ENCODE assay signal across 8 mouse cellular contexts in the genomic region with DNA sequence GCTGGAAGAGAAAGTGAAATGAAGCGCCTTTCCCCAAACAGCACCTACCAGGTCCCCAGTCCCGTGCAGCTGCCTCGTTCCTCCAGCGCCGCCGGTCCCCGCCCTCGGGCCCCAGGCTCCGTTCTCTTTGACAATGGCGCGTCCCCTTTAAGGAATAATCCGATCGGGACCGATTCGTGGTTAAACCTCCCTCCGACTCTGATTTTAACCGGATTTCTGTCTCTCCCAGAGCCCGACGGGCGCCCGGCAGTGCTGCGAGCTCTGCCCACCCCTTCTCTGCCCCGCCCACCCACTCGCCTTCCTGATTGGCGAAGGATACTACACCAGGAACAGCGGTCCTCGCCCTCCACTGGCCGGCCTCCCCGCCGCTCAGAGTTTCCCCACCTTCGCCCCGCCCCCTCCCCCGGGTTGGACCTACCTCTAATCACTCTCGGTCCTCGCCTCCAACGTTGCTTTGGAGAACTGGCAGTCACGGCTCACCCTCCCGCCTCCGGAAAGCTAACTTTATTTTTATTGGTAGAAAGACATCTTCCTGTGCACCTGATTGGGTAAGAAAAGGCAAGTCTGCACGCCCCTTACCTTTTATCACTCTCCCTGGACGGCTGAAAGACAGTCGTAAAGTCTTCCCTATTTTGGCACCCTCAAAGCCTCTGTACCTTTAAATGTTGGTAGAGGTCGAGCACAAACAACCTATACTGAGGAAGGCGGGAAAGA. TPM values are rescaled to one million over a fixed set of nuclear protein-coding genes. Genes with fewer than 3 reads are reported as not detected.
DNase-seq lines count a peak whose midpoint lies in the region; ATAC-seq and TF ChIP-seq lines count a peak whose summit lies in the region.

TSS of gene Fryl (minus strand) at position 268 of the 714 bp plus-strand sequence.

- intact Hi-C loops in heart, postnatal 36 days (cut with DNase I), result loop anchor here (5.0 kb wide), 1 partner anchor 34 kb away; no protein-coding TSS in a partner anchor

- H3K4me1 ChIP-seq in G1E (ENCODE audit: insufficient read depth, low read depth, low read length), result peaks cover 64% of the 10 kb centered on the region
- H3K4me1 ChIP-seq in forebrain, embryonic 16.5 days (replicated peaks; ENCODE audit: control insufficient read depth, insufficient read depth, low read length), result peaks cover 17% of the 10 kb centered on the region
- no peaks in the 10 kb centered on the region for H3K4me1 ChIP-seq in lung, embryonic 14.5 days (ENCODE audit: insufficient read depth)
- H3K4me1 ChIP-seq in olfactory bulb, adult 2 months (ENCODE audit: control insufficient read depth, insufficient read depth, low read length), result peaks cover 2% of the 10 kb centered on the region
- H3K4me1 ChIP-seq in thymus, adult 2 months (replicated peaks; ENCODE audit: control insufficient read depth, insufficient read depth, low read length), result peaks cover 9% of the 10 kb centered on the region

- peak; percentile 97 for DNase-seq in G1E (ENCODE audit: low spot score)
- peak; percentile 91 to 95 for DNase-seq in cerebellum, adult 18-20 months
- DNase-seq in heart, postnatal 36 days, result peak; percentile 87 to 88
- peak; percentile 90 to 97 for DNase-seq in layer of hippocampus, adult 2 months (ENCODE audit: low spot score in 2 of 2)
- peak; percentile 96 for DNase-seq in lung, embryonic 14.5 days
- peak; percentile 92 for DNase-seq in thymus, adult 2 months

- H3K9ac ChIP-seq in forebrain, embryonic 16.5 days (replicated peaks; ENCODE audit: low read depth, low read length), result peak within 1 kb of the TSS; percentile 88
- peak within 1 kb of the TSS; percentile 79 for H3K9ac ChIP-seq in lung, embryonic 14.5 days

- H3K36me3 ChIP-seq in G1E (replicated peaks), result peaks cover 6% of the 10 kb centered on the region
- no peaks in the 10 kb centered on the region for H3K36me3 ChIP-seq in forebrain, embryonic 16.5 days (ENCODE audit: control insufficient read depth, insufficient read depth)
- no peaks in the 10 kb centered on the region for H3K36me3 ChIP-seq in lung, embryonic 14.5 days (ENCODE audit: insufficient read depth)
- no peaks in the 10 kb centered on the region for H3K36me3 ChIP-seq in thymus, adult 2 months (ENCODE audit: control insufficient read depth, insufficient read depth, low read length)

- H3K9me3 ChIP-seq in G1E (replicated peaks), result no peaks in the 10 kb centered on the region
- no peaks in the 10 kb centered on the region for H3K9me3 ChIP-seq in forebrain, embryonic 16.5 days (ENCODE audit: control insufficient read depth, low read length)
- no peaks in the 10 kb centered on the region for H3K9me3 ChIP-seq in lung, embryonic 14.5 days (ENCODE audit: low read depth, low read length)

- ATAC-seq in G1E (ENCODE audit: extremely low read depth, insufficient number of reproducible peaks, low FRiP score, poor library complexity, severe bottlenecking), result peak; percentile 91
- ATAC-seq in forebrain, embryonic 16.5 days, result peak; percentile 98
- ATAC-seq in lung, embryonic 14.5 days (ENCODE audit: insufficient read depth), result peak; percentile 99

- H3K27me3 ChIP-seq in G1E (ENCODE audit: insufficient read depth, low read length), result no peaks in the 10 kb centered on the region
- H3K27me3 ChIP-seq in forebrain, embryonic 16.5 days (replicated peaks; ENCODE audit: control insufficient read depth, insufficient read depth, low read length), result no peaks in the 10 kb centered on the region
- H3K27me3 ChIP-seq in lung, embryonic 14.5 days (ENCODE audit: insufficient read depth, low read length), result no peaks in the 10 kb centered on the region
- H3K27me3 ChIP-seq in thymus, adult 2 months (ENCODE audit: control insufficient read depth, insufficient read depth, low read length), result no peaks in the 10 kb centered on the region

- no peak for TF ChIP-seq CTCF in G1E (IDR thresholded peaks at IDR 0.05; ENCODE audit: low read depth, low read length)
- no peak for TF ChIP-seq CTCF in layer of hippocampus, adult 2 months (conservative IDR thresholded peaks at IDR 0.05)
- no peak for TF ChIP-seq CTCF in lung, embryonic 14.5 days (IDR thresholded peaks at IDR 0.05; ENCODE audit: low read depth)
- no peak for TF ChIP-seq CTCF in olfactory bulb, adult 2 months (IDR thresholded peaks at IDR 0.05; ENCODE audit: insufficient read depth, low read depth, low read length)
- no peak for TF ChIP-seq CTCF in thymus, adult 2 months (IDR thresholded peaks at IDR 0.05; ENCODE audit: borderline replicate concordance, control insufficient read depth, extremely low read depth, insufficient read depth, low read length, poor library complexity)

- under 1% methylated on average over 44 of the region's 44 CpGs for WGBS in forebrain, embryonic 16.5 days
- under 1% methylated on average over 44 of the region's 44 CpGs for WGBS in lung, embryonic 14.5 days
- WGBS in olfactory bulb, adult 2 months, result under 1% methylated on average over 44 of the region's 44 CpGs
- under 1% methylated on average over 44 of the region's 44 CpGs for WGBS in thymus, adult 2 months

- TF ChIP-seq POLR2A in olfactory bulb, adult 2 months (IDR thresholded peaks at IDR 0.05; ENCODE audit: insufficient read depth, low read depth, low read length), result peak; percentile 55
- 0 out of 2 replicates have a peak, but pooled peaks have one; percentile 40 for TF ChIP-seq POLR2A in thymus, adult 2 months (IDR thresholded peaks at IDR 0.05; ENCODE audit: control insufficient read depth, extremely low read depth, insufficient read depth, low read length, poor library complexity)

- H3K27ac ChIP-seq in forebrain, embryonic 16.5 days (ENCODE audit: low read length), result peak within 1 kb of the TSS; percentile 97
- H3K27ac ChIP-seq in layer of hippocampus, adult 2 months, result peak within 1 kb of the TSS; percentile 93
- peak within 1 kb of the TSS; percentile 95 for H3K27ac ChIP-seq in lung, embryonic 14.5 days (ENCODE audit: low read depth)
- H3K27ac ChIP-seq in olfactory bulb, adult 2 months (ENCODE audit: insufficient read depth, low read depth, low read length), result peak within 1 kb of the TSS; percentile 75
- H3K27ac ChIP-seq in thymus, adult 2 months (ENCODE audit: control insufficient read depth, insufficient read depth, low read length), result peak within 1 kb of the TSS; percentile 76

- H3K4me2 ChIP-seq in forebrain, embryonic 16.5 days (ENCODE audit: low read length), result peak within 1 kb of the TSS; percentile 85
- peak within 1 kb of the TSS; percentile 78 for H3K4me2 ChIP-seq in lung, embryonic 14.5 days

- peak within 1 kb of the TSS; percentile 96 for H3K4me3 ChIP-seq in G1E (ENCODE audit: low read depth, low read length)
- peak within 1 kb of the TSS; percentile 94 for H3K4me3 ChIP-seq in forebrain, embryonic 16.5 days (replicated peaks; ENCODE audit: low read length)
- peak within 1 kb of the TSS; percentile 95 for H3K4me3 ChIP-seq in layer of hippocampus, adult 2 months
- H3K4me3 ChIP-seq in lung, embryonic 14.5 days (ENCODE audit: low read depth, low read length), result peak within 1 kb of the TSS; percentile 91
- H3K4me3 ChIP-seq in olfactory bulb, adult 2 months (ENCODE audit: insufficient read depth, low read depth, low read length), result peak within 1 kb of the TSS; percentile 94
- peak within 1 kb of the TSS; percentile 92 for H3K4me3 ChIP-seq in thymus, adult 2 months (ENCODE audit: control insufficient read depth, insufficient read depth, low read length)

RNA-seq across cellular contexts. Expression of gene Fryl, which starts in this region (rescaled TPM):
- total RNA-seq in G1E (2014; fragmentation: Nextera tagmentation) (352 and 439 TPM in 2 replicates), G1E (2017) (112 and 118 TPM in 2 replicates)
- 133 and 147 TPM in 2 replicates for polyA plus RNA-seq in G1E (2012)
- 48.4 and 50.7 TPM in 2 replicates for polyA plus RNA-seq in forebrain, embryonic 16.5 days (2015; fragmentation: Nextera tagmentation; extraction: Ambion mirVana)
- total RNA-seq in heart, postnatal 36 days (2021), result 10 to 100 TPM; 37.6 to 45.2 TPM
- 10 to 100 TPM; 66.0 to 81.4 TPM for total RNA-seq in layer of hippocampus, adult 2 months (2021)
- 21.4 and 22.6 TPM in 2 replicates for polyA plus RNA-seq in lung, embryonic 14.5 days (2014; fragmentation: Nextera tagmentation; extraction: Ambion mirVana)
- polyA plus RNA-seq in olfactory bulb, adult 2 months (2012; ENCODE audit: insufficient read depth, insufficient read length, low replicate concordance, missing spikeins), result 294 TPM in 1 of 2 replicates, not detected in the other
- polyA plus RNA-seq in thymus, adult 2 months (2012; rRNA removed), result 107 and 147 TPM in 2 replicates

Comparison
In these comparisons a context has a peak if more than half of its experiments do, and no peak if none do; other contexts are left out.
1. Peak in every context shown above with its lines: DNase-seq, ATAC-seq, H3K4me3 ChIP-seq and H3K27ac ChIP-seq.